Mouse (Mus musculus) retina, postnatal 7 days (tissue): ENCODE data around the gene Fam71f2.

Source experiments
- DNase-seq: peaks from one replicate; pipeline ENCODE4 v3.0.0-alpha.2; 2012; ENCODE audit warnings: low read depth, low spot score

Gene Fam71f2

DNA sequence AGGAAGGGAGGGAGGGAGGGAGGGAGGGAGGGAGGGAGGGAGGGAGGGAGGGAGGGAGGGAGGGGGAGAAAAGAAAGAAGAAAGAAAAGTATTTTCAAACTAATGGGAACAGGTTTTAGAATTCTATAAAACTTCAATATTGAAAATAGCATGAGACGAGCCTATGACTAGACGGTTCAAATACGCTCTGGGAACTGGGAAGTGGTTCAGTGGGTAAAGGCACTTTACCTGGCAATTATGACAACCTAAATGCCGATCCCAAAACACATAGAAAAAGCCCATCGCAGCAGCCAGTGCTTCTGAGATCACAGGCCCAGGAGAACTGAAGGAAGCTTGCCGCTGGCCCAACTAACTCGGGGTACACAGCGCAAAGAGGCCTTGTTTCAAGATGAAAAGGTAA lies at the start of gene Fam71f2:
Gene Fam71f2 (plus strand): TSS at position 301 of the 400 bp plus-strand sequence.
- no peak for DNase-seq

DNA sequence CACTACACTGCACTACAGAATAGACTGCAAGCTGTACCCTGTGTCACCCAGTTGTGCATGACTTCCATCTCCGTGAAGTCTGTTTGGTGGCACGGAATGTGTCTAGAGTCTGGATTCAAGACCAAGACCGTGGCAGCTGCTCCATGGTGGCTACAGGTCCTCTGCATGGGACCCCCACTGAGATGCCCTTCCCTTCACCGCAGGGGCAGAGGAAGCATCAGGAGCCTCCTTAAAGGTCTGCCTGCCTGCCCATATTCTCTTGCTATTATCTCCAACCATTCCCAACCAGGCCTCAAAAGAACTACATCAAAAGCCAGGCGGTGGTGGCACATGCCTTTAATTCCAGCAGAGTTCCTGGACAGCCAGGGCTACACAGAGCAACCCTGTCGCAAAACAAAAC lies 49.0 kb upstream of the Fam71f2 start:
- no peak for DNase-seq

DNA sequence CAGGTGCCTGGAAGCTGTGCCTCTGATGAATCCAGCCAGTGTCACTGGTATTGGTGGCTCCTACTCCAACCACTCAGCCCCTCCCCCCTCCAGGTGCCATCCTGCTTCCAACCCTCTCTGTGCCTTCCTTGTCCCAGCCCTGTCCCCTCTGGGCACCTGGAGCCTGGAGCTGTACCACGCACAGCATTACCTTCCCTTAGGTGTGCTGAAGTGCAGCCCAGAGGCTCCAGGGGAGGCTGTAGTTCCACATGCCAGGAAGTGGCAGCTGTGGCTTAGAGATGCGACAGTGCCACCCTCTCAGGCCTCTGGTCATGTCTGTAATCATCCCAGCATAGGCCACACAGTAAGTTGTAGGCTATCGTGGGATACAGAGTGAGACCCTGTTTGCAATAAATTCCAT lies 47.6 kb upstream of the Fam71f2 start:
- no peak for DNase-seq

DNA sequence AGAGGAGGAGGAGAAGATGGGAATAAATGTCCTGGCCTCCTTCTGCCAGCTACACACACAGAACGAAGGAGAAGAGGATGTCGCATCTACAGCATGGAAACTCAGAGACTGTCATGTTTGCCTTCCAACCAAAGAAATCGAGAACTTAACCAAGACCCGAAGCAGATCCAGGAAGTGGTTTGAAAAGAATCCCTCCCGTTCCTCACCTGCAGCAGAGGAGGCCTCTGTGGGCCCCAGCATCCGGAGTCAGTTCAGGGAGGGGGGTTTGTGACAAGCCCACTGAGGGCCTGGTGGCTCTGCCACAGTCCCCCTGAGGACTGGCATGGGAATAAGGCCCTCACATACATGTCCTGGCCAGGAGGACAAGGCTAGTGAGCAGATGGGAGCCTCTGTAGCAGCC lies 47.1 kb upstream of the Fam71f2 start:
- no peak for DNase-seq

DNA sequence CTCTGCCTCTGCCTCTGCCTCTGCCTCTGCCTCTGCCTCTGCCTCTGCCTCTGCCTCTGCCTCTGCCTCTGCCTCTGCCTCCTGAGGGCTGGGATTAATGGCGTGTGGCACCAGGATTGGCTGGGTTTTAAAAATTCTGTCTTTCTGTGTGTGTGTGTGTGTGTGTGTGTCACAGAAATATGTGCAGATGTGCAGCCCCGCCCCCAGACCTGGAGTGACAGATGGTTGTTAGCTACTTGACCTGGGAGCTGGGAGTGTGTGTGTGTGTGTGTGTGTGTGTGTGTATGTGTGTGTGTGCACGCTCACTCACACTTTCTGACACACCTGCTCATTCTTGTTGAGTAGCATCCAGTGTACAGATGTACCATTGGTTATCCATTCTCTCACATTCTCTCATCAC lies 45.7 kb upstream of the Fam71f2 start:
- DNase-seq: no peak

DNA sequence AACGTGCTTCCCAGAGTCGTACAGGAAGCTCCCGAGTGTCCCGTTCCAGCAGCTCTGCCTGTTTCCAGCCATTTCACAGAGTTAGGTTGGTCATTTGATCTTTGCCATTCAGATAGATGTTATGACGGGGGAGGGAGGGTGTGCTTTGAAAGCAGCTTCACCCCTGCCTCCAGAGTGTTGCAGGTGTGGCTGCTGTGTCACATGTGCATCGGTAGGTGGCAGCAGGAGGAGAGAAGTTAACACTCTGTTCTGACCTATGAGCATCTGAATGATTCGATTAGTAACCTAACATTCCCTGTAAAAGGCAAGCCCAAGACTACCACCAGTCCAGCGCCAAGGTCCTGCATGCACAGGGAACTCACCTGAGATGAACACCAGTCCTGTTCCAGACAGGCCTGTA lies 45.1 kb upstream of the Fam71f2 start:
- no peak for DNase-seq

DNA sequence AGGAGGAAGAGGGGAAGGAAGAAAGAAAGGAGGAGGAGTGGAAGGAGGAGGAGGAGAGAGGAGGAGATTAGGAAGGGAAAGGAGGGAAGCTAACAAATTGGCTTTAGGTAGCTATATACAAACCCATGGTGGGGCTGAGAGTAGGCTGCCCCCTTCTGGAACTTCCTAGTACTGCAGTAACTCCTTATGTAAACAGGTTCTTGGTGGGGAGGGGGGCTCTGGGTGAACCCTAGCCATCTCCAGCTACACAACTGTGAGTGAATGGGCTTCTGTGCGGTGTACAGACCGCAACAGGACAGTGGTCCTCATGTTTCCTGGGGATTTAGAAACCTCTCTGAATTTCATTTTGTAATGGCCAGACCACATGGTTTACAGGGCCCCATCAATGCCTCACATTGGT lies 38.6 kb upstream of the Fam71f2 start:
- DNase-seq: peak; percentile 61

DNA sequence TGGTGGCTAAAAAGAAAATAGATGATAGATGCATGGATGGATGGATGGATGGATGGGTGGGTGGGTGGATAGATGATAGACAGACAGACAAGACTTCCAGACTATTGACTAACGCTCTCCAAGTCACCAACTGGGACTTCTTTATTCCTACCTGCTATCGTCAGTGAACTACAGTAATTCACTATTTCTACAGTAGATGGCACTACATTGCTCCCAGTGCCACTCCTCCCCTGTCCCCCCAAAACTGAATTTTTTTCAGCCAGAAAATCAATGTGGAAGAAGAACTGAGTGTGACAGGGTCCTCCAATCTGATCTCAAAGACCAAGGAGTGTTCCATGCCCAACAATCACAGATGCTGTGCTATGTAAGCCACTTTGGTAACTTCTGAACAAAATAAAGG lies 37.7 kb upstream of the Fam71f2 start:
- DNase-seq: no peak

DNA sequence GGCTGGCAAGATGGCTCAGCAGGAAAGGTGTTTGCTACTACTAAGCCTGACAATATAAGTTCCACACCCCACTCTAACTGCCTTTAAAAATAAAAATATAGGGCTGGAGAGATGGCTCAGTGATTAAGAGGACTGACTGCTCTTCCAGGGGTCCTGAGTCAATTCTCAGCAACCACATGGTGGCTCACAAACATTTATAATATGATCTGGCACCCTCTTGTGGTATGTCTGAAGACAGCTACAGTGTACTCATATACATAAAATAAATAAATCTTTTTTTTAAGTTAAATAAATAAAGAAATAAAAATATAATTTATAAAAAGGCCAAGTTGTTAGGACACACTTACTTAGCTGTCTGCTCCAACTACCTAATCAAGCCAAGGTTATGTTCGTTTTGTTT lies 37.1 kb upstream of the Fam71f2 start:
- DNase-seq: no peak

DNA sequence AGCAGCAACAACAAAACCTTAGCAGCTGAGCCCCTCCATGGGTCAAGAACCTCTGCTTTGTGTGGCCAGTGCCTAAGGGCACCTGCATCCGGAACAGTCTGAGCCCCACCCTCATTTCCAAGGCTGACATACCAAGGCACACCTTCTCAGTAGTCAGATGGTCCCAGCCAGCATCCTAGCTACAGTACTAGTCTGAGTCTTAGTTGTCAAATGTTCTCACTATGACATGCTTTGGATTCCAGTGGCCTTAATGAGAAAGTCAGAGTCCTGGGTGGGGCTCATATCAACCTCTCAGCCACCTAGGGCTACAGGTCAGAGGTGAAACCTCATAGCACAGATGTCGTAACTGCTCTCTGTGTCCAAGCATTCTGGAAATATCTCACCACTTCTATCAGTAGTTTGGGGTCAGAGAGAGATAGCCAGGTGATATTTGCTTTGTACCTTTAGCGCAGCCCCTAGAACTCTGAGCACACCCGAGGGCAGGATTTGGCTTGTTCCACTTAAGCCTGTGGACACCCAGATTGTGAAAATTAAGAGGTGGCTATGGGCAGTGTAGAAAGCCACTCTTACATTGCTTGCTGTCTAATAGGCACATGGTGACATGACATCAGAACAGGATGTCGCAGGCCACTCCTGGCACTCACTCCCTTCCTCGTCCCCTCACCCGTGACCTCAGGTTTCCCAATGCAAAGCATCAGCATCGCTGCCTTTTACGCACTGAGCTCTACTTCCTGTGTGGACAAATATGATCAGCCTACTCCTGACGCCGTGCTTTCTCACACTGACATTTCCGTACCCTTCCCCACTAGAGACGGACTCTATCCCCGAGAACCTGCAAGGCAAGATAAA lies 33.9 kb upstream of the Fam71f2 start:
- DNase-seq: no peak

DNA sequence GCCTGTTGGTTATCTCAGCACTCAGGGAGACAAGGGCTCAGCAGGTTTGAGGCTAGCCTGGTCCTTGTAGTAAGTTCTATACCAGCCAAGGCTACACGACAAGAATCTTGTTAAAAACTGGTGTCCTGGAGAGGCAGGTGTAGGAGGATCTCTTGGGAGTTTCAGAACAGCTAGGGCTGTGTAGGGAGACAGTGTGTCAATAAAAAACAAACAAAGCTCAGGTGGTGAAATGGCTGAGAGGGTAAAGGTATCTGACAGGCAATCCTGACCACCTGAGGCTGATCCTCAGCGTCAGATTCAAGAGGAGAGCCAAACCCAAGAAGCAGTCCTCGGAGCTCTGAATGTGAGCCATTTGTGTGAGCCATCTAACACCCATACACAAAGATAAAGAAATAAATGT lies 33.2 kb upstream of the Fam71f2 start:
- no peak for DNase-seq

DNA sequence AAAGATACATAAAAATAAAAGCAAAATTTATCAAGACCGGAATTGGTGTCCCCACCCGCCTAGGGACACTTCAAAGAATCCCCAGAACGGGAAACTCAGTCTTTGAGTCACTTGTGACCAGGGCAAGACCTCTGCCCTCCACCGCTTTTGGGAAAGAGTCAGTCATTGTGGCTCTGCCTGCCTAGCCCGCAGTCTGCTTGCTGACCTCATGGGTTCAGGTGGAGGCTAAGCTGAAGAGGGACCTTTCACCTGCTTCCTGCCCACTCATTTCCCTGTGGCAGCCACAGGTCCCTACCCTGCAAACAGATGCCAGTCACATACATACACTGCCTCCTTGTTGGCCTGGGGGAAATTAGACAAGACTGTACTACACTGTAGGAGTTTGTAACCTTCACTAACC lies 32.8 kb upstream of the Fam71f2 start:
- DNase-seq: no peak

DNA sequence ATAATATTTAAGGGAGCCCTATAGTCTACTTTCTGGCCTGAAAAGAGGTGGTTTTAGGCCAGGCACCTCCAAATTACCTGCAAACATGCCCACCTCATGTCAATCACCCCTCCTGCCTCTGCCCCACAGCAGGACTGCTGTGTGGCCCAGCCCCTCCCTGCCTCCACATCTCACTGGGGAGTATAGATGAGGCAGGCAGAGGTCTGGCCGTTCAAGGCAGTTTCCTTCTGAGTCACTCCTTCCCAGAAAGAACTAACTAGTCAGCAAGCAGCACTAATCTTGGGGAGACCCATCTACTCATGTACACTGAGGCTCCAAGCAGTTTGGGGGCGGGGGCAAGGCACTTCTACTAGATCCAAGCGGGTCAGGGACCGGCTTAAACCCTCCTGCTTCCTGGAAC lies 32.3 kb upstream of the Fam71f2 start:
- DNase-seq: no peak

DNA sequence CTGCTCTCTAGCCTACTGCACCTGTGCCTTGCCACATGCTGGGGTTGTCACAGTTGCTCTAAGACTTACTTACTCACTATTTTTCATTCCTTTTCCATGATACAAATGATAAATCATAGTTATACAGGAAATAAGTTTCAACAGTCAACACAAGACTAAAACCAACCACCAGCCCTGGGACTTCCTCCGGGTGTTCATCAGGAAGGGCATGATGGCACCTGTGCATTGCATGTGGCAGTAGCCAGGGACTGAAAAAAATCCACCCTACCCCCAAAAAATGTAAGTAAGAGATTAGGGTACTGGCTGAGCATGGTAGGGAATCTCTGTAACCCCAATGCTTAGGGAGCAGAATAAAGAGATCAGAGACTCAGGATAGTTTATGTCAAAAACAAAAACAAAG lies 20.0 kb upstream of the Fam71f2 start:
- DNase-seq: no peak

DNA sequence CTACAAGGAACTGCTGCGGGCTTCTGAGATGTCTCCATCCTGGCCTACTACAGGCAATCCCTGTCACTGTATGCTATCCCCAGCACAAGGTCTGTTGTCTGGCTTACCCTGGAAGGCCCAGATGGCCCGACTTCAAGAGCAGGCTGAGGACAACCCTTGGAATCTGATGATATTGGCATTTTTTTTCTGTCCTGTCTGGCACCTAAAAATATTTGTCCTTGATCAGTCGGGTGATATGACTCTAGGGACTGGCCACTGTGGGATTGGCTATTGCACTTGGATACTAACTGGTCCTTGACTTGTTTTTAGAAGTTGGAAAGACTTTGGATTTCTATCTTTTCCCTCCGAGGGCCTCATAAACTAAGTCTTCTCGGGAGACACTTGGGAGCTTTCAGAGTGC lies 17.6 kb upstream of the Fam71f2 start:
- no peak for DNase-seq

DNA sequence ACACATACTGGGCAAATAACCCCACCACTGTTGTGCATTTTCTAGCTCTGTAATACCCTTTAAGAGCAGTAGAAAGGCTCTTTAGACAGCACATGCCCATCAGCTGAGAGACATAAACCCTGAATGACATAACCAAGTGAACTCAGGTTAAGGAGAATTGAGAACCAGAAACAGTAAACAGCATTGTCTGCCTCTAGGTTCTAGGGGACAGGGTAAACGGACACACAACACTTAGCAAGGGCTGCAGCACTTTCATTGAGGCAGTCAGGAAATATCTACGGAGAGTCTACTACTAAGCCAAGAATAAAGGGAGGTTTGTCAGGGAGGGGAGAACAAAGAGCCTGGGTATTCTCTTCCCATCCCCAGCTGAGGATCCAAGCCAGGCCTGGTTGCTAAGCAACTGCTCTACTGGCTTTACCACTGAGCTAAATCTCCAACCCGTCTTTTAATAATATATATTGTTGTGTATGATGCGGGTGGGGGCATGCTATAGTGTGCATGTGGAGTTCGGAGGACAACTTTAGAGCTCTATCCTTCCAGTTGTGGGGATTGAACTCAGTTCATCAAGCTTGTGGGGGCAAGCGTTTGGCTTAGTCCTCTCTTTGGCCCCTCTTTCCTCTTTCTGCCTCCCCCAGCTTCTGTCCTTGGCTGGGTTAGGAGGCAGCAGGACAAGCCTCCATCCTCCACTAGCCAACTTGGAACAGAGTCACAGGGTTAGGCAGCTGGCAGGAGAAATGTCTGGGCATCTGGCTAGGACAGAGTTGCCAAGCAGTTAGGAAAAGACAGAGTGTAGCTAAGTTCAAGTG lies 15.5 kb upstream of the Fam71f2 start:
- DNase-seq: no peak

DNA sequence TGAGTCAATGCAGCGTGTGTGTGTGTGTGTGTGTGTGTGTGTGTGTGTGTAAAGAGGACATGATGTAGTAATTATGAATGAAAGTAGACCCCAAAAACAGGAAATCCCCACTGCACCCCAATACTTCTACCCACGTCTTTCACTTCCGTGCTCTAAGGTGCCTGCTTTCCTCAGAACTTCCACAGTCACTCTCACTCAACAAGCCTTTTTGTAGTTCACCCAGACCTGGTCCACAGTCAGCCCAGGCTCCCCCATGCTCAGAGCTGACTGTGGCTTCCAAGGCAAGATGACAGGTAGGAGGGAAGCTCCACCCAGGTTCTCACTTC lies 15.0 kb upstream of the Fam71f2 start:
- DNase-seq: no peak

DNA sequence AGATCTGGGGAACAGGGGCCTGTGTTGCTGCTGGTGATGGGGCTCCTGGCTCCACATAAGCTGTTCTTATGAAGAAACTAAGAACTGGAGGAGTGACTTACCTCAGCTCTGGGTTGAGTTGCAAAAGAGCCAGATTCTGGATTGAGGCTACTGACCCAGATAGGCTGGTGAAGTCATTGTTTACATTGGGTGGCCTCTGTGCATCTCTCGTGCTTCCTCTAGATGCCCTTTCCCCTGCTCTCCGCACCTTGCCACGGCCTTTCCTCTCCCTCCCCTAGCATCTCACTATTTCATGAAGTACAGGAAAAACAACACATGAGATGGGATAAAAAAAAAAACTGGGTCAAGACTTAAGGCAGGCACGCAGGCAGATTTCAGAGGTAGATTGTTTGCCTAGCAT lies 12.5 kb upstream of the Fam71f2 start:
- no peak for DNase-seq

DNA sequence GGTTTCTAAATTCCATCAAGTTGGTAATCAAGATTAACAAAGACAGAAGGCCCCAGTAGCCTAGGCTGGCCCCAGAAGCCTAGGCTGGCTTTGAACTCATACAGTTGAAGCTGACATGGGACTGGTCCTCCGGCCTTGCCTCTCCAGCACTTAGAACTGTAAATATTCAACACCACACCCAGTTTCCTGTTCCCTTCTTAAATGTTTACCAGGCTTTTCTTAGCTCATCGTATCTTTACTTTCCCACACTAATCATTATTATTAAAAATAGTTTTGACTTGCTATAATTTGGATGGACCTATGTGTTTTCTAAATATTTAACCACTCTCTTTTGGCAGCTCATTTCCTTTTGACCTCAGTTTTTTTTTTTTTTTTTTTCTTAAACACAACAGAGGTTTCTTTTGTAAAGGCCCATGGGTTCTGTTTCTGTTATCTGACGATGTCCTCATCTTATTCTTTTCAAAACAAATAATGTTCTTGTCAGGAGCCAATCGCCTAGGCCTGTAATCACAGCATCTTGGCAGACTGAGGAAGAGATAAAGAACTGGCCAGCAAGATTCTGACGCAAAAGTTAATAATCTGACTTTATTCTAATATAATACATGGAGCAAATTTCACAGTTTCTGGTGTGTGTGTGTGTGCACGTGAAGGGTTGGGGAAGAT lies 10.3 kb upstream of the Fam71f2 start:
- DNase-seq: no peak

DNA sequence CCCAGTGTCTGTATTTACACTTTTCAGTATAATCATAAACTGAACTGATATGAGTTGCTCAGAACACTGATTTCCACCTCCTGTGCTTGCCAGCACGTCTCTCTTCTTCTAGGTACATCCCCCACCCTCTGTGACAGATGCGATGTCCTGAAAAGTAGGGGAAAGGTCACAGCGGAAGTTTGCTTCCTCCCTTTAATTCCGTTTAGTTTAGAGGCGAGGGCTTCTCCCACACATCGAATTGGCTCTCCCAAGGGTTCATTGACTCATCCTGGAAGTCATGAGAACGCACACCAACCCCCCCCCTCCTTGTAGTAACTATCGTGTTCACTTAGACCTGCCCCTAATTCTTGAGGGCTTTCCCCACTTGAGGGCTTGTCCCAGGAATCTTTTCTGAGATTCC lies 8.4 kb upstream of the Fam71f2 start:
- DNase-seq: no peak

DNA sequence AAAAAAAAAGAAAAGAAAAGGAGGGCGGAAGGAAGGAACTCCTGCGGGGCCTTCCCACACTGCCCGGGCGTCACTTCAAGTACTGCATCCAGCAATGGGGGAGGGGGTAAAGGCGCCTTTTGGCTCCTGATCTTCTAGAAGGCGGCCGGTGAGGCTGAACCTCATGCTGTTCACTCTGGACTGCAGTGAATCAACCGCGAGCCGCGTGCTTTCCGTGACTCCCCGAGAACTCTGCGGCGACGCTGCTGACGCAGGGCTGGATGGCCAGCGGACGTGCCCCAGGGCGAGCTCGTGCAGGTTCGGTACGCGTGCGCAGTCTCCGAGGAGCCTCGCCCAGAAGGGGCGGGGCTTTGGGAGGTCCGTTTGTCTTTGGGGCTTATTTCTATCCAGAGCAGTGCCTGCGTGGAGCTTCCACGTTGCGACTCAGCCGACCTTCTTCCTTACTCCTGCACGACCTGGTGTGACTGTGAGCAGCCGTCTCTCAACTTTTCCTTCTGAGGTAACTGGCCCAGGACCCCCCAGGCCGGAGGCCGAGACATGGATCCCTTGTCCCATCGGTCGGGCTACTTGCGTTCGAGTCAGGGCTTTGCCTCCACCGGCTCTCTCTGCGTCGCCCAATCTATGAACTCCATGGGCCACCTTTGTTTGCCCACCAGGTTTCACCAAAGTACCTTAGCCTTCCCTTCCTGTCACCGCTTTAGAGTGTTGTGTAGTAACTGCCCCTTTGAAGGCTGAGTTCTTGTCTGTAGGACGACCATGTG lies 6.9 kb upstream of the Fam71f2 start, which contains the start of gene Hilpda:
Gene Hilpda (plus strand): TSS at position 177 of the 761 bp plus-strand sequence.
- DNase-seq: peak; percentile 79

DNA sequence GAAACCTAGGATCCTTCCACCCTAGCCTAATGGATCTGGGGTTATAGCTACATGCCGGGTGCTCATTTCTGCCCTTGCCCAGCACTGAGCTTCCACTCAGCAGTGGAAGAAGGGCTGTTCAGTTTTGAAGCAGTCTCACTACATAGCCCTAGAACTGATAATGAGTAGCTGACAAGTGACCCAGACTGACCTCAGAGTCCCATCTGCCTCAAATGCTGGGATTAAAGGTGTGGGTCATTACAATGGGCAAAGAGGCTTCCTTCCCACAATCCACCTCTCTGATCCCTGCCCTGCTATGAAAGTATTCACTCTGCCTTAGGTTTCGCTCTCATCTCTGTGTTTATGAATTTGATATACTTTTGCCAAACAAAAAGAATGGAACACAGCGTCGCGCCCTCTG lies 2.6 kb upstream of the Fam71f2 start:
- DNase-seq: no peak
